Mouse (Mus musculus) heart, adult 2 months (tissue): Measurements from ENCODE around the gene Igf2r. TPM values are rescaled to one million over a fixed set of nuclear protein-coding genes. Genes with fewer than 3 reads are reported as not detected.

Experiments
- DNase-seq, 2 experiments: peaks; one replicate each; pipeline ENCODE4 v3.0.0; 2021
- H3K27ac ChIP-seq: fragments of 200-600 bp; 2 replicates; pipeline ENCODE4 v1.8.1; 2022
- H3K27me3 ChIP-seq: fragments of 200-500 bp; 2 replicates; pipeline ENCODE4 v1.6.1; 2012; ENCODE audit warnings: mild to moderate bottlenecking, low read length, inconsistent platforms, mixed read lengths; ENCODE audit not compliant: control insufficient read depth, insufficient read depth
- H3K36me3 ChIP-seq: fragments of 200-500 bp; 2 replicates; pipeline ENCODE4 v1.6.1; 2012; ENCODE audit warnings: low read length, inconsistent platforms; ENCODE audit not compliant: control insufficient read depth, insufficient read depth
- H3K4me1 ChIP-seq: fragments of 200-500 bp; 2 replicates; pipeline ENCODE4 v1.6.1; 2011; ENCODE audit warnings: low read length; ENCODE audit not compliant: control insufficient read depth, insufficient read depth
- H3K4me3 ChIP-seq: fragments of 200-600 bp; 2 replicates; pipeline ENCODE4 v1.8.1; 2022
- H3K79me2 ChIP-seq: fragments of 200-500 bp; replicated peaks from 2 replicates; pipeline ENCODE4 v1.6.1; 2012; ENCODE audit warnings: mild to moderate bottlenecking, inconsistent platforms, low read length, moderate library complexity, mixed read lengths; ENCODE audit not compliant: control insufficient read depth, insufficient read depth
- H3K9ac ChIP-seq: fragments of 200-500 bp; 2 replicates; pipeline ENCODE4 v1.6.1; 2012; ENCODE audit warnings: low read depth, mild to moderate bottlenecking, control low read depth, inconsistent platforms, low read length, mixed read lengths
- CTCF ChIP-seq: fragments of 200-600 bp; IDR thresholded peaks from 2 replicates; pipeline ENCODE4 v1.8.1; 2022; ENCODE audit warnings: antibody characterized with exemption, mild to moderate bottlenecking, moderate library complexity
- EP300 ChIP-seq: fragments of 200-500 bp; IDR thresholded peaks from 2 replicates; pipeline ENCODE4 v1.6.1; 2011; ENCODE audit warnings: low read depth, low read length, control low read depth; ENCODE audit not compliant: insufficient read depth
- POLR2A ChIP-seq: fragments of 200-500 bp; IDR thresholded peaks from 2 replicates; pipeline ENCODE4 v1.6.1; 2011; ENCODE audit warnings: mild to moderate bottlenecking, low read depth, low read length, control low read depth; ENCODE audit not compliant: insufficient read depth
- WGBS: fragments of 180-500 bp; shearing (Covaris S2); methylation state at CpG from one replicate; pipeline ENCODE4 v1.1.7; 2018; 5-methylcytosine and 5-hydroxymethylcytosine counted together
- intact Hi-C: fragments of 180-260 bp; cut with DNase I; formaldehyde crosslinking; loops from one replicate; pipeline ENCODE4 v1.15.1; 2025
- polyA plus RNA-seq: library from polyadenylated mRNA; depleted of rRNA; stranded (reverse); fragments of >200 nt; gene quantifications from 2 replicates; pipeline ENCODE4 v1.2.3, GENCODE M21; 2012
- total RNA-seq, 2 experiments: library from RNA; stranded (reverse); gene quantifications; 2 replicates each; pipeline ENCODE4 v1.2.3; 2021

Igf2r gene
- total and polyA plus RNA-seq, 3 experiments, result 34.0 to 116 (median 98.9) TPM

- Histone ChIP-seq H3K79me2 (peaks cover 9% of the 10 kb centered on the region), H3K36me3 (peaks cover 54% of the 10 kb centered on the region), H3K27me3 (no peaks in the 10 kb centered on the region), H3K4me1 (peaks cover 60% of the 10 kb centered on the region), H3K9ac (no peak overlapping the region; the same call in 1 of the 2 replicates), H3K27ac (peak overlapping the region; percentile 42), H3K4me3 (no peak overlapping the region)
- 34% methylated on average over 4 of the region's 4 CpGs for WGBS
- TF ChIP-seq EP300 (no peak), POLR2A (no peak), CTCF (no peak)
- intact Hi-C loops, result no loop called here
- no peak for DNase-seq
Observed at GRCm38 (mm10) chr17:12751218-12751617, 18.2 kb downstream of the Igf2r start.

GRCm38 (mm10) chr17:12750591-12751170 lies 18.8 kb downstream of the Igf2r start:
- WGBS, result 33% methylated on average over 9 of the region's 9 CpGs
- Histone ChIP-seq H3K9ac (0 out of 2 replicates have a peak overlapping the region, but pooled peaks have one; percentile 3), H3K4me1 (peaks cover 59% of the 10 kb centered on the region), H3K4me3 (0 out of 2 replicates have a peak overlapping the region, but pooled peaks have one; percentile 0), H3K27ac (peak overlapping the region; percentile 42), H3K79me2 (peaks cover 9% of the 10 kb centered on the region), H3K36me3 (peaks cover 59% of the 10 kb centered on the region), H3K27me3 (no peaks in the 10 kb centered on the region)
- no peak for TF ChIP-seq CTCF
- no peak for TF ChIP-seq POLR2A
- TF ChIP-seq EP300, result no peak
- no peak for DNase-seq
- intact Hi-C loops, result no loop called here

GRCm38 (mm10) chr17:12749421-12750367 lies 19.8 kb downstream of the Igf2r start:
- 13% methylated on average over 8 of the region's 8 CpGs for WGBS
- Histone ChIP-seq H3K4me3 (no peak overlapping the region), H3K36me3 (peaks cover 65% of the 10 kb centered on the region), H3K27me3 (no peaks in the 10 kb centered on the region), H3K79me2 (peaks cover 9% of the 10 kb centered on the region), H3K27ac (peak overlapping the region; percentile 61), H3K9ac (peak overlapping the region; percentile 30), H3K4me1 (peaks cover 55% of the 10 kb centered on the region)
- TF ChIP-seq EP300 (no peak), CTCF (no peak), POLR2A (no peak)
- DNase-seq, result no peak
- intact Hi-C loops, result no loop called here

- H3K27ac ChIP-seq, result peak overlapping the region; percentile 11; the same call in 1 of the 2 replicates
- no peaks in the 10 kb centered on the region for H3K27me3 ChIP-seq
- no peak overlapping the region for H3K4me3 ChIP-seq
- no peak for TF ChIP-seq CTCF
- no peak for TF ChIP-seq POLR2A
- no peak for TF ChIP-seq EP300
- intact Hi-C loops, result no loop called here
- WGBS, result 29% methylated on average over 4 of the region's 4 CpGs
- DNase-seq, result no peak
- H3K79me2 ChIP-seq, result peaks cover 12% of the 10 kb centered on the region
- H3K4me1 ChIP-seq, result peaks cover 40% of the 10 kb centered on the region
- H3K36me3 ChIP-seq, result peaks cover 53% of the 10 kb centered on the region
- H3K9ac ChIP-seq, result no peak overlapping the region
Observed at GRCm38 (mm10) chr17:12745761-12746160, 23.7 kb downstream of the Igf2r start.

- DNase-seq, result no peak
- intact Hi-C loops, result no loop called here
- Histone ChIP-seq H3K9ac (no peak overlapping the region), H3K27ac (peak overlapping the region; percentile 52), H3K36me3 (peaks cover 51% of the 10 kb centered on the region), H3K79me2 (peaks cover 10% of the 10 kb centered on the region), H3K27me3 (no peaks in the 10 kb centered on the region), H3K4me3 (peak overlapping the region; percentile 11; the same call in 1 of the 2 replicates), H3K4me1 (peaks cover 35% of the 10 kb centered on the region)
- TF ChIP-seq CTCF, result no peak
- no peak for TF ChIP-seq POLR2A
- TF ChIP-seq EP300, result no peak
- WGBS, result 6% methylated on average over 1 of the region's 1 CpGs
Observed at GRCm38 (mm10) chr17:12744071-12744470, 25.4 kb downstream of the Igf2r start.

GRCm38 (mm10) chr17:12742151-12742908 lies 27.1 kb downstream of the Igf2r start:
- DNase-seq, result no peak
- H3K79me2 ChIP-seq, result peaks cover 9% of the 10 kb centered on the region
- H3K27me3 ChIP-seq, result no peaks in the 10 kb centered on the region
- intact Hi-C loops, result no loop called here
- peaks cover 47% of the 10 kb centered on the region for H3K36me3 ChIP-seq
- H3K27ac ChIP-seq, result peak overlapping the region; percentile 89
- H3K9ac ChIP-seq, result peak overlapping the region; percentile 58
- H3K4me1 ChIP-seq, result peaks cover 35% of the 10 kb centered on the region
- TF ChIP-seq CTCF (no peak), EP300 (no peak), POLR2A (no peak)
- WGBS, result 48% methylated on average over 38 of the region's 38 CpGs
- peak overlapping the region; percentile 72 for H3K4me3 ChIP-seq
